Mouse (Mus musculus) small intestine, adult 10 weeks (tissue): ENCODE results near the gene Cfap97d2. TPM values are rescaled to one million over a fixed set of nuclear protein-coding genes. Genes with fewer than 3 reads are reported as not detected.

Experiments used
- polyA plus RNA-seq: library from polyadenylated mRNA; stranded (reverse); fragments of 350-450 nt; fragmentation: Illumina TruSeq; extraction: RNeasy Lipid Tissue Mini Kit (QIAGEN cat#74804); gene quantifications from one replicate; pipeline ENCODE4 v1.2.3, GENCODE M21; 2014; ENCODE audit warnings: low replicate concordance

The Cfap97d2 gene
- polyA plus RNA-seq = not detected

GRCm38 (mm10) chr8:13705668-13706067 lies at the start of gene Cfap97d2:
Gene Cfap97d2 (plus strand): TSS chr8:13705889.

GRCm38 (mm10) chr8:13677413-13677883 lies 28.2 kb upstream of the Cfap97d2 start, which contains the start of gene Rasa3:
Gene Rasa3 (minus strand): TSS chr8:13677603.

GRCm38 (mm10) chr8:13756982-13757804 lies 51.5 kb downstream of the Cfap97d2 start, which contains the start of gene Cdc16:
Gene Cdc16 (plus strand): TSS chr8:13757676.

GRCm38 (mm10) chr8:13785250-13785763 lies 79.6 kb downstream of the Cfap97d2 start, which contains the start of gene Upf3a:
Gene Upf3a (plus strand): TSS chr8:13785615.

Other genes starting within 250 kb of the Cfap97d2 start
- gene Gas6, start 211.4 kb upstream of the Cfap97d2 start, polyA plus RNA-seq = 2.0 TPM
- gene 1700029H14Rik, start 143.4 kb upstream of the Cfap97d2 start, polyA plus RNA-seq = not detected
- 6.9 TPM for gene Rasa3, start 28.3 kb upstream of the Cfap97d2 start, polyA plus RNA-seq
- 30.5 TPM for gene Cdc16, start 51.8 kb downstream of the Cfap97d2 start, polyA plus RNA-seq
- 9.7 TPM for gene Upf3a, start 79.7 kb downstream of the Cfap97d2 start, polyA plus RNA-seq
- not detected for gene AF366264, start 132.5 kb downstream of the Cfap97d2 start, polyA plus RNA-seq
- 7.5 TPM for gene Champ1, start 163.8 kb downstream of the Cfap97d2 start, polyA plus RNA-seq
- 5.1 TPM for gene Coprs, start 184.4 kb downstream of the Cfap97d2 start, polyA plus RNA-seq